Mouse (Mus musculus): ENCODE results near the gene Slc25a39. TPM values are rescaled to one million over a fixed set of nuclear protein-coding genes. Genes with fewer than 3 reads are reported as not detected.

The Slc25a39 gene
- total RNA-seq, 2 experiments from 2014 or later = 155 to 156 TPM

DNA sequence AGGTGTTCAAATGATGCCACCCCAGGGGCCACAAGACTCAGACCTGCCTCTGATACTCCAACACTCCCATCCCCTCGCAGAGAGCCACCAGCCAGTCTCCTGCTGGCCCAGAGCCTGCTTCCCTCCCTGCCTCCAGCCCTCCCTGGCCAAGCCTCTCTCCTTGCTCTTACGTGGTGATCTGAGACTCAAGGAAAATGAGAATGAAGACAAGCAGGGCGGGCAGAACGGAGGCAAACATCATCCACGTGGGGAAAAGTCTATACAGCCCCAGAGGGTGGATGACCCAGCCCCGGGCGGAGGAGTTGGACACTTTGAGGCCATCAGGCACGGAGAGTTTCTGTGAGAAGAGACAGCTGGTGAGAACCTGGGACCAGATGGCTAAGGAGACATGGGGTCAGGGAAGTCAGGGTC, 54.7 kb downstream of the Slc25a39 start:
- no peak for DNase-seq
- intact Hi-C loops (cut with DNase I) = no loop called here

Small RNA genes within 50 kb of the gene (microRNA-seq; reads per million reads assigned to microRNA genes)
- 0.35 to 0.71 reads per million in 2 experiments for gene Mir6930

Other genes starting within 250 kb of the Slc25a39 start
- gene Lsm12, start 222.7 kb downstream of the Slc25a39 start, total RNA-seq (2021) = 10 to 100 TPM; 58.5 to 61.4 TPM
- 10 to 100 TPM; 37.9 to 38.1 TPM for gene G6pc3, start 218.3 kb downstream of the Slc25a39 start, total RNA-seq (2021)
- 100 to 1,000 TPM; 106 to 139 TPM for gene Hdac5, start 177.8 kb downstream of the Slc25a39 start, total RNA-seq (2021)
- gene BC030867, start 159.1 kb downstream of the Slc25a39 start, total RNA-seq (2021) = 1 to 10 TPM; 1.7 to 1.8 TPM
- gene Asb16, start 139.2 kb downstream of the Slc25a39 start, total RNA-seq (2021) = under 1 TPM; 0.52 to 0.69 TPM
- 10 to 100 TPM; 29.0 to 31.1 TPM for gene Tmub2, start 123.0 kb downstream of the Slc25a39 start, total RNA-seq (2021)
- 10 to 100 TPM; 34.1 to 38.3 TPM for gene Atxn7l3, start 111.3 kb downstream of the Slc25a39 start, total RNA-seq (2021)
- 10 to 100 TPM; 78.3 to 80.9 TPM for gene Ubtf, start 88.2 kb downstream of the Slc25a39 start, total RNA-seq (2021)
- gene Slc4a1, start 41.7 kb downstream of the Slc25a39 start, total RNA-seq (2021) = 10 to 100 TPM in 1 of 2 experiments, 1 to 10 TPM in 1; 3.5 to 13.0 TPM
- under 1 TPM; 0.29 to 0.32 TPM for gene Rundc3a, start 14.5 kb downstream of the Slc25a39 start, total RNA-seq (2021)
- gene Grn, start 22.4 kb upstream of the Slc25a39 start, total RNA-seq (2021) = 100 to 1,000 TPM; 189 to 192 TPM
- 10 to 100 TPM; 20.0 to 23.8 TPM for gene Fam171a2, start 39.7 kb upstream of the Slc25a39 start, total RNA-seq (2021)
- 1 to 10 TPM; 2.8 to 4.6 TPM for gene Itga2b, start 62.2 kb upstream of the Slc25a39 start, total RNA-seq (2021)
- 10 to 100 TPM; 25.2 to 28.2 TPM for gene Gpatch8, start 148.4 kb upstream of the Slc25a39 start, total RNA-seq (2021)
- gene Gm11627, start 171.5 kb upstream of the Slc25a39 start, total RNA-seq (2021) = 1 to 10 TPM; 1.7 to 2.8 TPM
- 10 to 100 TPM; 11.1 to 15.7 TPM for gene Fzd2, start 196.4 kb upstream of the Slc25a39 start, total RNA-seq (2021)

Measured in heart, postnatal 10 days (tissue).